Mouse (Mus musculus): ENCODE measurements around the gene Chia1. TPM values are rescaled to one million over a fixed set of nuclear protein-coding genes. Genes with fewer than 3 reads are reported as not detected.
"Not testable (repeated sequence)": the region's sequence is repeated elsewhere in the genome, so short reads cannot be mapped to it uniquely, and the experiment has no call there.

Gene Chia1
- polyA plus RNA-seq, 1 experiment from 2014 or later: 0.13 TPM

- H3K4me3 ChIP-seq: no peak overlapping the region
- H3K4me2 ChIP-seq: no peak overlapping the region
- WGBS: 71% methylated on average over 1 of the region's 1 CpGs
- no peaks in the 10 kb centered on the region for H3K27me3 ChIP-seq (replicated peaks)
- H3K36me3 ChIP-seq: no peaks in the 10 kb centered on the region
- no peak overlapping the region for H3K27ac ChIP-seq (ENCODE audit: poor library complexity, severe bottlenecking)
- no peaks in the 10 kb centered on the region for H3K4me1 ChIP-seq (replicated peaks)
- peaks cover 9% of the 10 kb centered on the region for H3K9me3 ChIP-seq (replicated peaks)
- ATAC-seq (ENCODE audit: insufficient number of reproducible peaks, low FRiP score): no peak
- H3K9ac ChIP-seq: no peak overlapping the region
Observed at GRCm38 (mm10) chr3:106171135-106171731, 58.2 kb downstream of the Chia1 start.

DNA sequence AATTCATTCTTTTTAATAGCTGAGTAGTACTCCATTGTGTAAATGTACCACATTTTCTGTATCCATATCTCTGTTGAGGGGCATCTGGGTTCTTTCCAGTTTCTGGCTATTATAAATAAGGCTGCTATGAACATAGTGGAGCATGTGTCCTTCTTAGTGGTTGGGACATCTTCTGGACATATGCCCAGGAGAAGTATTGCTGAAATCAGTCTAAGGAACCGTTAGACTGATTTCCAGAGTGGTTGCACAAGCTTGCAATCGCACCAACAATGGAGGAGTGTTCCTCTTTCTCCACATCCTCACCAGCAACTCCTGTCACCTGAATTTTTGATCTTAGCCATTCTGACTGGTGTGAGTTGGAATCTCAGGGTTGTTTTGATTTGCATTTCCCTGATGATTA lies 59.5 kb downstream of the Chia1 start:
- H3K27me3 ChIP-seq (replicated peaks); H3K27ac ChIP-seq (ENCODE audit: poor library complexity, severe bottlenecking); H3K9ac ChIP-seq; H3K4me1 ChIP-seq (replicated peaks); ATAC-seq (ENCODE audit: insufficient number of reproducible peaks, low FRiP score); H3K4me3 ChIP-seq; H3K4me2 ChIP-seq; H3K36me3 ChIP-seq: not testable (repeated sequence)
- WGBS: 60% methylated on average over 2 of the region's 2 CpGs
- peaks cover 14% of the 10 kb centered on the region for H3K9me3 ChIP-seq (replicated peaks)

- not testable (repeated sequence) for H3K27ac ChIP-seq (ENCODE audit: poor library complexity, severe bottlenecking); H3K4me1 ChIP-seq (replicated peaks); H3K4me2 ChIP-seq; H3K36me3 ChIP-seq; H3K9ac ChIP-seq; H3K27me3 ChIP-seq (replicated peaks); ATAC-seq (ENCODE audit: insufficient number of reproducible peaks, low FRiP score); H3K4me3 ChIP-seq
- WGBS: 61% methylated on average over 2 of the region's 2 CpGs
- H3K9me3 ChIP-seq (replicated peaks): peaks cover 18% of the 10 kb centered on the region
Observed at GRCm38 (mm10) chr3:106174971-106175370, 61.9 kb downstream of the Chia1 start.

DNA sequence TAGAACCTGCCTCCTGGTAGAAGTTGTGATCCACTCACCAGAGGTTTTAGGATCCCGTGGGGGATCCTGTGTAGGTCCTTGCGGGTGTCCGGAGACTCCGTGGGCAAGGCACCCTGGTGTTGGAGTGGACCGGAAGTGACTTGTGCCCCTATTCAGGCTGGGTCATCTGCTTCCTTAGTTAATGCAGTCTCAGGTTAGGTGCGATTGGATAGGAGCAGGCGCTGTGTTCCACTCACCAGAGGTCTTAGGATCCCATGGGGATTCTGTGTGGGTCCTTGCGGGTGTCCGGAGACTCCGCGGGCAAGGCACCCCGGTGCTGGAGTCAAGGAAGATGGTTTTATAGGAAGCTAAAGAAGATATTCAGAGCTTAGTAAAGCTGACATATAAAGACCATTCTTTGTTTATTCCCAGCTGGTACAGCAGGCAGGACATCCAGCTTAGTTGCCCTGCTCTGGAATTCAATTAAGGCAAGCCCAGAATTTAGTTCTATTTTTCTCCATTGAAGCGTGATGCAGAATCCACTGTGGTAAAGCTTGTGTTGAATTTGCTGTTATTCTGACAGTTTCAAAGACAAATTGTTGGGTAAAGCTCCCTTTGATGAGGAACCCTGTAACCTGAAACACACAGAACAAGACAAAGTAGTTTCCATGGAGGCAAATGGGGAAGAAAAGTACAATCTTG lies 64.6 kb downstream of the Chia1 start:
- H3K4me1 ChIP-seq (replicated peaks): no peaks in the 10 kb centered on the region
- peaks cover 20% of the 10 kb centered on the region for H3K9me3 ChIP-seq (replicated peaks)
- H3K27ac ChIP-seq (ENCODE audit: poor library complexity, severe bottlenecking): no peak overlapping the region
- no peak overlapping the region for H3K9ac ChIP-seq
- H3K4me3 ChIP-seq: no peak overlapping the region
- H3K36me3 ChIP-seq: no peaks in the 10 kb centered on the region
- 81% methylated on average over 13 of the region's 13 CpGs for WGBS
- no peaks in the 10 kb centered on the region for H3K27me3 ChIP-seq (replicated peaks)
- ATAC-seq (ENCODE audit: insufficient number of reproducible peaks, low FRiP score): no peak
- H3K4me2 ChIP-seq: no peak overlapping the region

Other genes starting within 250 kb of the Chia1 start
- gene Adora3, start 242.4 kb upstream of the Chia1 start, polyA plus RNA-seq (2016; fragmentation: Nextera tagmentation; extraction: Ambion mirVana): 0.10 TPM in 1 of 2 replicates, not detected in the other
- gene Tmigd3, start 242.3 kb upstream of the Chia1 start, polyA plus RNA-seq (2016; fragmentation: Nextera tagmentation; extraction: Ambion mirVana): 0.42 TPM in 1 of 2 replicates, not detected in the other
- gene I830077J02Rik, start 180.6 kb upstream of the Chia1 start, polyA plus RNA-seq (2016; fragmentation: Nextera tagmentation; extraction: Ambion mirVana): 2.1 and 2.9 TPM in 2 replicates
- gene Wdr77, start 153.9 kb upstream of the Chia1 start, polyA plus RNA-seq (2016; fragmentation: Nextera tagmentation; extraction: Ambion mirVana): 89.4 and 89.9 TPM in 2 replicates
- gene Atp5f1, start 153.1 kb upstream of the Chia1 start, polyA plus RNA-seq (2016; fragmentation: Nextera tagmentation; extraction: Ambion mirVana): 745 and 746 TPM in 2 replicates
- 1.9 TPM in 2 replicates for gene Ovgp1, start 139.5 kb upstream of the Chia1 start, polyA plus RNA-seq (2016; fragmentation: Nextera tagmentation; extraction: Ambion mirVana)
- gene Pifo, start 98.6 kb upstream of the Chia1 start, polyA plus RNA-seq (2016; fragmentation: Nextera tagmentation; extraction: Ambion mirVana): not detected in 2 replicates
- gene Chil5, start 80.4 kb upstream of the Chia1 start, polyA plus RNA-seq (2016; fragmentation: Nextera tagmentation; extraction: Ambion mirVana): 0.24 and 0.39 TPM in 2 replicates
- gene Chil3, start 54.3 kb downstream of the Chia1 start, polyA plus RNA-seq (2016; fragmentation: Nextera tagmentation; extraction: Ambion mirVana): not detected in 2 replicates
- gene Chil4, start 106.3 kb downstream of the Chia1 start, polyA plus RNA-seq (2016; fragmentation: Nextera tagmentation; extraction: Ambion mirVana): not detected in 2 replicates

Data from heart, embryonic 12.5 days (tissue).